Mouse (Mus musculus) lung, postnatal 36 days (tissue): ENCODE data around the gene Cdh13.
"Not testable (repeated sequence)": the region's sequence is repeated elsewhere in the genome, so short reads cannot be mapped to it uniquely, and the experiment has no call there.

Source experiments
- DNase-seq: peaks from one replicate; pipeline ENCODE4 v3.0.0; 2022; ENCODE audit warnings: mixed read lengths

Cdh13 gene

GRCm38 (mm10) chr8:119297752-119298151, 1014.2 kb downstream of the Cdh13 start:
- peak; percentile 48 for DNase-seq

DNA sequence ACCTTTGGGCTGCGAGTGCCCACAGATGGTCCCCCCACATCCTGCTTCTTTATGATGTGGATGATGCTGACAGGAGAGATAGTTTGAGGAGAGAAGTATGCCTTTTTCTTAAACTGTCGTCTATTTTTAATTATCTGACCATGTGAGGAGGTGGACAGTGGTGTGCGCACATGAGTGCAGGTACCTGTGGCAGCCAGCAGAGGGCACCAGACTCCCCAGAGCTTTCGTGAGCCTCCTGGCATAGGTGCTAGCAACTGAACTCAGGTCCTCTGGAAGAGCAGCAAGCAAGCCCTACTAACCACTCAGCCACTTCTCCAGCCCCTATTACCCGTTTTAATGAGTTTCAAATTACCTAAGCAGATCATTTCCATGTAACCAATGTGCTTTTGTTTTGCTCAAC, 1016.8 kb downstream of the Cdh13 start:
- no peak for DNase-seq

GRCm38 (mm10) chr8:119304196-119304595, 1020.7 kb downstream of the Cdh13 start:
- DNase-seq, result no peak

DNA sequence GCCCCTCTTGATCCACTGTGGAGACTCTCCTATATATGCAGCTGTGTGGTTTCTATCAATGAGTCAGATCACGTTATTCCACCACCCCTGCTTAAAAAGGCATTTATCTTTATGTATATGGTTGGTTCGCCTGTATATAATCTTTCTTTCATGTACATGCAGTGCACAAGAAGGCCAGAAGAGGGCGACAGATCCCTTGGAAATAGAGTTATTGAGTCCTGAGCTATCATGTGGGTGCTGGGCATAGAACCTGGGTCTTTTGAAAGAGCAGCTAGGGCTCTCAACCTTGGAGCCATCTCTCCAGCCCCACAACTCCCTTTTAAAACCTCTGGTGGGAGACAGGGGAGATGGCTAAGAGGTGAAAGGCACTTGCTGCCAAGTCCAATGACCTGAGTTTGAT, 1027.9 kb downstream of the Cdh13 start:
- DNase-seq, result peak; percentile 61

DNA sequence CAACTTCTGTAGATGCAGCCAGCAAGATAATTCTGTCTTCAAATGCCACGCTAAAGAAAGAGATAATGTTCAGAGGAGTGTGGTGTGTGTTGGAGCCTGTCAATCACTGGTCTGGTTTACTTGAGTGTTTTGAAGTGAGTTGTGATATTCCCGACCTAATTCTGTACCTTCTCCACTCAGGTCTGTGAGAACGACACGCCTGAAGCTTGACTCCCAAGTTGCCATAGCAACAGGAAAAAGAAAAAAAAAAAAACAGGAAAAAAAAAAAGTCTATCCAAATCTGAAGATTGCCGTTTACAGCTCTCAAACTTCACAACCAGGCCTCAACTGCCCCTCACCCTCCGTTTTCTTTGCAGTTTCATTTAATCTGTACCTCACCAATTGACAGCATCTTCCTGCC, 1039.7 kb downstream of the Cdh13 start:
- DNase-seq, result no peak

- no peak for DNase-seq
Observed at GRCm38 (mm10) chr8:119339546-119339945, 1056.0 kb downstream of the Cdh13 start.

DNA sequence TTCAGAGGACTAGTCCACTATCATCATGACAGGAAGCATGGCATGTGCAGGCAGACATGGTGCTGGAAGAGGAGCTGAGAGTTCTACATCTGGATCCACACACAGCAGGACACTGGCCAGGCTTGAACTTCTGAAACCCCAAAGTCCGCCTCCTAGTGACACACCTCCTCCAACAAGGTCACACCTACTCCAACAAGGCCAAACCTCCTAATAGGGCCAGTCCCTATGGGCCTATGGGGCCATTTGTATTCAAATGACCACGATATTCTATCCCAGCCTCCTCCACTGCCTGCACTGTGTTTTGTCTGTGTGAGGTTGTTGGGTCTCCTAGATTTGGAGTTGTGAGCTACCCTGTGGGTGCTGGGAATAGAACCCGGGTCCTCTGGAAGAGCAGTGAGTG, 1060.1 kb downstream of the Cdh13 start:
- no peak for DNase-seq

DNA sequence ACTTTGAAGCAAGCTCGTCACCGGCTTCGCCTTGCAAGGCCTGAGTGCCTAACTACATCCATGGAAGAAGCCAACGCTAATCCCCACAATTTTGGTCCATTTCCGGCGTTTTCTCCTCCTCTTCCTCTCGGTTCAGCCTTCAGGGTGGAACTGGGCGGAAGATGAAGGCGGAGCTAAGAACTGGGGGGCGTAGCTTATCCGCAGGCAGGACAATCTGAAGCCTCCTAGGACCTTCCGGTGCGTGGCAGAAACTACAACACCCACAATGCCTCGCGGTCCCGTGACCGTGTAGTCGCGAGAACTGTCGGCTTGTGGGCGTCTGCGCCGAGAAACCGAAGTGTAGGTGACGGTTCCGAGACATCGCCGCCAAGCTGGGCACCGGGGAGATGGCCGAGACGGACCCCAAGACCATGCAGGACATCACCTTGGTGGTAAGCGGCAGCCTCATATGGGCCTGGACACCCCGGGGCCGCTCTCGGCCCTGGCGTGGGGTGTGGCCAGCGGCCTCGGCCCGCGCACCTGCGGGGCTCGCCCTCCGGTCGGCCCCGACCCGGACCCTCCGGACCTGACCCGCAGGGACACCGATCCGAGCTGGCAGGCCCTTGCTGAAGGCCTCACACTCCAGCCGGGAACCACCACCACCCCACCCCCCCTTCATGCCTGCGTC, 1060.8 kb downstream of the Cdh13 start, which contains the start of gene Hsbp1:
Hsbp1 (plus strand) TSS at position 299 of the 667 bp plus-strand sequence.
- DNase-seq, result peak; percentile 99

- DNase-seq, result no peak
Observed at GRCm38 (mm10) chr8:119345029-119345682, 1061.6 kb downstream of the Cdh13 start.

DNA sequence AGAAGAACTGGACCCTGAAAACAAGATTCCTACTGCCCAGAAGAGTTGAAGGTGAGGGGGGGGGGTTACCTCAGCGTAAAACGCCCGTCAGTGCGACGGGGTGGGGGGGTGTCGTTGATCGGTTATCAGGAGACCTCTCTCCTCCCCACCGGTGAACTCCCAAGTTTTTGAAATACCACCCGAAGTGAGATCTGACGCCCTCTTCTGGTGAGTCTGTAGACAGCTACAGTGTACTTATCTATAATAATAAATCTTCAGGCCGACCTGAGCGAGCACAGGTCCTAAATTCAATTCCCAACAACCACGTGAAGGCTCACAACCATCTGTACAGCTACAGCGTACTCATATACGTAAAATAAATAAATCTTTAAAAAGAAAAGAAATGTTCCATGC, 1062.1 kb downstream of the Cdh13 start:
- no peak for DNase-seq

GRCm38 (mm10) chr8:119351647-119352046, 1068.1 kb downstream of the Cdh13 start:
- no peak for DNase-seq

- no peak for DNase-seq
Observed at GRCm38 (mm10) chr8:119352977-119353658, 1069.6 kb downstream of the Cdh13 start.

- no peak for DNase-seq
Observed at GRCm38 (mm10) chr8:119353659-119354023, 1070.1 kb downstream of the Cdh13 start.

- not testable (repeated sequence) for DNase-seq
Observed at GRCm38 (mm10) chr8:119356631-119357030, 1073.1 kb downstream of the Cdh13 start.

DNA sequence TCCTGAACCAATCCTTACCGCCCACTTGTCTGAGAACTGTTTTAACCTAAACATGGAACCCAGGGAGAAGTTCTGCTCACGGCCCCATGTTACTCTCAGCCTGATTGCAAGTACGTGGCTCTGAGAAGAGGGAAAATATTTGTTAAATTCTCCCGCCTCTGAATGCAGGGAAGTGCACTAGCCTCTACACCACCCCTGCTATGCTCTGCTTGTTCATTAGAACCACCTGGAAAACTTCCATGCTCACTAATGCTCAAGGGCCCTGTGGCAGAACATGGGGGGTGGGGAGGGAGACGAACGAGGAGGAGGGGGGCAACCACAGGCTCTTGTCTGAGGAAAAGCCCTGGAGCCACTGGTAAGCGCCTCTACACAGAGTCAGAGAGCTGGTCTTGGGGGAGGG, 1074.6 kb downstream of the Cdh13 start:
- DNase-seq, result no peak

- DNase-seq, result peak; percentile 68
Observed at GRCm38 (mm10) chr8:119358836-119359235, 1075.3 kb downstream of the Cdh13 start.

DNA sequence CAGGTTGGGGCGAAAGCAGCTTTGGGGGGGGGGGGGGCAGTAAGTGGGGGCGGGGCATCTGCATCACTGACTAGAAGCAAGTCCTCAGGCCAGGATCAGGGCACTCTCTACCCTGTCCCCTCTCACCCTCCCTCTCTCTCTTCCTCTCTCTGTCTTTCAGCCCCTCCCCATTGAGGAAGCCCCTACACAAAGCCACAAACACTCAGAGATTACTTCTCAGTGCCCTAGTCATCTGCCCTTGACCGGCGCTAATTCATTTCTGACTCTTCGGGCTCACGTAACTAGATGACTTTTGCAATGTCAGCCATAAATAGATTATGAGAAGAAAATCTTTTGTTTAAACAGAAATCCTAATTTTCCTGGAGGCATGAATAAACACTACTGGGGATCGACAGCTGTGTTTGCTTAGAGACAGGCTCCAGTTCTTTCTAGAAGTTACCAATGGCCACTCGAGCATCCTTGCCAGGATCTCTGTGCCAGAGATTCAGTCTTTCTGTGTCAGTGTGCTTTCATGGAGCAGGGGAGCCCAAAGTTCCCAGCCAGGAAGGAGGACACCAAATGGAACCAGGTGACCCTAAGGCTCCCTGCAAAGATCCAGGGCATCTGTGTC, 1077.3 kb downstream of the Cdh13 start:
- peak; percentile 47 for DNase-seq
